Mouse (Mus musculus) A20 (cell line): ENCODE measurements around the gene Tcp10c.
"Not testable (repeated sequence)": the region's sequence is repeated elsewhere in the genome, so short reads cannot be mapped to it uniquely, and the experiment has no call there.

Experiments used
- DNase-seq: peaks from one replicate; pipeline ENCODE4 v3.0.0-alpha.2; 2011; ENCODE audit warnings: low read depth, low spot score

Gene Tcp10c

DNA sequence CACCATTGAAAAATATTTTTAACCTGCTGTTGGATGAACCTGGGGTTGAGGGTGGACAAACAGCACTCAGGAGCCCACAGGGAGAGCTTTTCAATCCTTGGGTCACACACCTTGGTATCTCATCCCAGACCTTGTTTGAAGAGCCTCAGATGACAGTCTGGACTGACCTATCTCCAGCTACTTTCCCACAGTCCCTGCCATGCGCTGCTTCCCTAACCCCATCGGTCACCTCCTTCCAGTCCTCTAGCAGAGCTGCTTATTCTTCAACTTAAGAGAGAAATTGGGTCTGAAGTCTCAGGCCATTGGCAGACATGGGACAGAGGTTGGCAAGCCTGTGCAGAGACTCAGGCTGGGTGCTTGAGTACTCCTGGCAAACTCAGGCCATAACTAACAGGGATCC, 26.9 kb downstream of the Tcp10c start:
- not testable (repeated sequence) for DNase-seq

- DNase-seq: not testable (repeated sequence)
Measured at GRCm38 (mm10) chr17:13391020-13391419, 36.6 kb downstream of the Tcp10c start.

DNA sequence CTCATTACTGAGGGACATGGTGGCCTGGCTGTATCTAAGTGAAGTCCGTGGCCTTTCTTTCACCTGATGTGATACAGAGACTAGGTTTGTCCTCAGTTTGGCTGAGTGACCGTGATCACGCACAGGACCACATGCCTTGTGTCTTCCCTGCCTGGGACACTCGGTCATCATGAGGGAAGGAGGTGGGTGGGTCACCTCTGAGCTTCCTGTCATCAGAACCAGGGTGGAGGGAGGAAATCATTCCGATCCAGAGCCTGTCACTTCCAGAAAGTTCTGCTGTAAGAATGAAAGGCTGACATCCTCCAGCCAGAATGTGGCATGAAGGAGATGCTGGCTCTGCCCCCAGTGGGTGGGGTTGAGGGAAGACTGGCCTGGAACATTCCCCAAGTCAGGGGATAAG, 45.6 kb downstream of the Tcp10c start:
- DNase-seq: not testable (repeated sequence)

GRCm38 (mm10) chr17:13402118-13402517, 47.7 kb downstream of the Tcp10c start:
- DNase-seq: not testable (repeated sequence)

DNA sequence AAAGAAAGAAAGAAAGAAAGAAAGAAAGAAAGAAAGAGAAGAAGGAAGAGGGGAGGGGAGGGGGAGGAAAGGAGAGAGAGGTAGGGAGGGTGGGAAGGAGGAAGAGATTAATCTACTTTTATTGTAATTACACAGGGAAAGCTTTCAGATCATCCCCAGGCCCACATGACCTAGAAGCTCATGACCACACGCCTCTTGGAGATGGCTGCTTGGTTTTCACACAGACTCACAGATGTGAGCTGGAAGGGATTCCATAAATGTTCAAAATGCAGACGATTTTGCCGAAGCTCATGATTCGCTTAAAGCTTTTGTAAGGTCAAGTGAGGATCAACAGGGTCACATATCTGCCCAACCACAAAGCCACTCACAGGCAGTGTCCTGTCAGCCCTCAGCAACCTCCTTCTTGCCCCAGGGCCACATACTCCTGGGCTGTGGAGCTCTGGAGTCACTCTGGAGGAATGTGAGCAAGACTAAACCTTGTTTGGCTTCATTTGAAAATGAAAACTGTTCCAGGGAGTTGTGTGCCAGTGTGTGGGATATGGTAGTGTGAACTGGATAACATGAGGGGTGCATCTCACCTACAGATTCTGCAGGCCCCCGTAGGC, 49.3 kb downstream of the Tcp10c start:
- DNase-seq: not testable (repeated sequence)

- not testable (repeated sequence) for DNase-seq
Measured at GRCm38 (mm10) chr17:13406023-13406422, 51.7 kb downstream of the Tcp10c start.

- not testable (repeated sequence) for DNase-seq
Measured at GRCm38 (mm10) chr17:13406701-13407100, 52.3 kb downstream of the Tcp10c start.

- not testable (repeated sequence) for DNase-seq
Measured at GRCm38 (mm10) chr17:13407621-13408256, 53.4 kb downstream of the Tcp10c start.

- DNase-seq: not testable (repeated sequence)
Measured at GRCm38 (mm10) chr17:13408257-13408633, 53.9 kb downstream of the Tcp10c start.

DNA sequence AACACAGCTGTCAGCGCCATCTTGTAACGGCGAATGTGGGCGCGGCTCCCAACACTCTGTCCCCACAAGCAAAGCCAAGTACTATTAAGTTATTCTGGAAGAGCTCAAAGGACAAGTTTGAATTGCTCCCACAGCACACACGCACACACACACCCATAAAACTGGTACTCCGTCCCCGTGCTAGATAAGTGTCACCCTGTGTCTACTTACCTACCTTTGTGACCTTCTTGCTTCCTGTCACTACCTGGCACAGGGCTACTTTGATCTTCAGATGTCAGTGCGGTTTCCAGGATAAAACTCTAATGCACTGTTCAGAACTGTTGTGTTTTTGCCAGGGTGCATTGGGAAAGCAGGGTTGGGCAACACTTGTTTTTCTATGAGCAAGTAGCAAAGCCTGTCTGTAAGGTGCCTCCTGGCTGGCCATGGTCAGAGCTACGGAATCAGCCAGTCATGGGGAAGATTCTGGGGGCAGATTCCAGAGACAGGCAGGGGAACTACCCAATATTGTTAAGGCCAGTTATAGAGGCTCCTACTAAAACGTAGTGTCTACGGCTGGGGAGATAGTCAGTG, 66.7 kb downstream of the Tcp10c start:
- DNase-seq: not testable (repeated sequence)

DNA sequence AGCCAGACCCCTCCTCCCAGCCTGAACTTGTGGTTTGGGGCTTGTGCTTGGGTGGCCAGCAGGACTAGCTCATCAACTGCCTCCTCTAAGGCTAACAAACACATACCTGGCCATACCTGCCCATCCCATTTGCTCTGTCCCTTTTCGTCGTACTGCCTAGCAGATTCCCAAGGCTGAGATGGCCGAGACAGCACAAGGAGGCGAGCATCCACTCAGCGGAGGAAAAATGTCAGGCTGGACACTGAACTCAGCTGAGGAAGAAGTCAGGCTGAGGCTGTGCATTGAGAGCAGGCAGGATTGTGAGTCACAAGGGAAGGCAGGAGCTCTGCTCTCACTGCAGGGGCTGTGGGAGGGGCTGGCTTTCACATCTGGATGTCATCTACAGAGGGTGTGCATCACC, 68.3 kb downstream of the Tcp10c start:
- not testable (repeated sequence) for DNase-seq

DNA sequence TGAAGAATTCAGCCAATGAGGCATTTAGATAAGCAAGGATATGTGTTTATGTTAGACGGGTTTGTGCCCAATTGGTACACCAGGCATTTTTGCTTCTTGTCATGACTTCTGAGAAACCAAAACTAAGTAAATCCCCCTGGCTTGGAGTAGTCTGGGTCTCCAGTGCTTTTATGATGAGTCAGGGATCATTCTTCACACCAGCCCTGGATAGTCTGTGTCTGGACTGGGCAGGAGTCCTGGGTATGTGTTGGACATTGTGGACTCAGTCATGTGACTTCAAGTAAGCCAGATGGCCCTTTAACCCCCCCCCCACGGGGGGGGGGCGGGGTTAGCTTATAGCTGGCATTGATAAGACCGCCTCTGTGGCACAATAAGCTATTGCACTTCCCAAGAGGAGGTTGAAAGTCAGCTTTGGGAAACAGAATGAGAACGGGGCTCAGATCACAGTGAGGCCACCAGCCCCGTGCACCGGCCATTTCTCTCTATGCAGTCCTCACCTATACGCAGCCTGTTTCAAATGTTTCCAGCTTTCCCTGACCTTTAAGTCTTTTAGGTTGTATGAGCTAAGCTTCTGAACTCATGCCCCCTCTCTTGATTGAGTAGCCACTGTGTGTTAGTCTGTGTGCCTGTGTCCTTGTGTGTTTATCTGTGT, 69.1 kb downstream of the Tcp10c start:
- not testable (repeated sequence) for DNase-seq

DNA sequence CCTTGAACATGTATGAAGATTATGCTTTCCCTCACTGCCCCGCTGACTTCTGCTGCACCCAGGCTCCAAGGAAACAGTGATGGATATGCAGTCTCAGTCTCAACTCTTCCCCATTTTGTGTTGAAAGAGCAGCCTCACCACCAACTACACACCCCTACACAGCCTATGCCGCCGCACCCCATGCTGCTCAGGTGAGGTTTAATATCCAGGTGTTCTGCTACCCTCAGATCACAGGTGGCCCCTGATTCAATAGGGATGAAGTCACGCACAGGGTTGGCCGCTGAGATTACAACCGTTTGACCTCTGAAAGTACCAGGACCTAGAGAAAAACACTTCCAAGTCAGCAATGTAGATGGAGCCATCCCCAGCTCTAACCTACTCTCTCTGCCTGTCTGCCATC, 69.9 kb downstream of the Tcp10c start:
- DNase-seq: not testable (repeated sequence)

DNA sequence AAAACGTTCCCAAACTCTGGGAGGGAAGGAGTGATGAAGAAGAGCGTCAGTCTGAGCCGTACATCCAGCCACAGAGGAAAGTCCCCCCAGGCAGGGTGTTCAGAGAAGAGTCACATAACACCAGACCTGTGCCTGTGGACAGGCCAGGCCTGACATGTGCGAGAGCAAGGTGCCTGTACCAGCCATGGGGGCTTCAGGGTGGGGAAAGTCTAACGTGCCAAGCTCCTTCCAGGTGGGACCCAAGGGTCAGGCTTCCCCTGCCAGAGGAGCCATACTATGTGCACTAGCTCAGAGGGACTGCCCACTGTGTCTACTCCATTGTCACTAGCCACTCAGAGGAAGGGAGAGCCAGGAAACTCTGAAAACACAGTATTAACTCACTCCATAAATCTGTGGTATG, 71.3 kb downstream of the Tcp10c start:
- DNase-seq: not testable (repeated sequence)

DNA sequence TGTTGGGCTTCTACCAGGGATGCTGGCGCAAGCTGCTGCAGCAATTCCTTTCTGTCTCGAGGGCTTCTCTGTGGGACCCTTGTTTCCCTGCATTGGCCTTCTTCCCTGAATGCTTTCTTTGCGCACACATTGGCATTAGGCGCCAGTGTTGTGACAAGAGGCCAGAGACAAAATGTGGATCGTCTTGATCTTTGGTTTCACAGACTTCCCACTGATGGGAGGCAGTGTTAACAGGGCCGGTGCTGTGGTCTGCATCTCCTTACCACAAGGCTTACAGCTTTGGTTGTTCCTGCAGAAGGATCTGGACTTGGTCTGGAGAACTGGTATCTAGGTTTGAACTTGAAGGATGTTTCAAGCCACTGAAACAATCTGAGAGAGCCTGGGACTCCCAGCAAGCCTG, 72.1 kb downstream of the Tcp10c start:
- not testable (repeated sequence) for DNase-seq
